ENCODE assay signal across 8 mouse cellular contexts in the genomic region with DNA sequence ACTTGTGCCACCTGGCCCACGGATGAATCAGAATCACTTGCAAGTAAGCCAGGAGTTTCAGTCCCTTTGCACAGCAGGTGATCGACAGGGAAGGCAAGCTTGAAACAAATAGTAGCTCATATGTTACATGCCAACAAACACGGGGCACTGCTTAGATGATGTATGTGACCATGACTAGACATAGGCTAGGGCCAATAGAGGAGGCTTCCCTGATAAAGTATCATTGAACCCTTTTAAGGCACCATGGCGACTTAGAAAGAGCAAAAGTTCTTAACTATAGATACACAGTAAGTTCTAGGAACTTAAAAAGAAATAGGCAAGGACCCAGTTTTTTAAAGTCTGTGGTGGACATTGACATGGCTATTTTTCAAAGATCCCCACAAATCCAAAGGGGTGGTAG. TPM values are rescaled to one million over a fixed set of nuclear protein-coding genes. Genes with fewer than 3 reads are reported as not detected.
DNase-seq lines count a peak whose midpoint lies in the region; ATAC-seq lines count a peak whose summit lies in the region.

Gene Fbn1 (minus strand): TSS at position 101 of the 400 bp plus-strand sequence.

- H3K9me3 ChIP-seq in limb, embryonic 11.5 days (ENCODE audit: control insufficient read depth, low read length): no peaks in the 10 kb centered on the region

- H3K27me3 ChIP-seq in limb, embryonic 11.5 days (ENCODE audit: control insufficient read depth, insufficient read depth, low read length): peaks cover 11% of the 10 kb centered on the region

- peak within 1 kb of the TSS; percentile 62 for H3K4me3 ChIP-seq in limb, embryonic 11.5 days (ENCODE audit: low read depth, low read length)

- no peak for ATAC-seq in limb, embryonic 11.5 days (ENCODE audit: insufficient number of reproducible peaks, low FRiP score, low TSS enrichment, low read depth)
- no peak for ATAC-seq in cerebellum, adult (ENCODE audit: insufficient number of reproducible peaks, low FRiP score, low TSS enrichment)
- ATAC-seq in CD4-positive, CD25-positive, alpha-beta regulatory T cell, adult 4 months: no peak

- peak within 1 kb of the TSS; percentile 77 for H3K9ac ChIP-seq in limb, embryonic 11.5 days (ENCODE audit: low read length)

- no peaks in the 10 kb centered on the region for H3K36me3 ChIP-seq in limb, embryonic 11.5 days (ENCODE audit: control insufficient read depth, insufficient read depth, low read length)

- peak within 1 kb of the TSS; percentile 97 for H3K4me2 ChIP-seq in limb, embryonic 11.5 days (ENCODE audit: low read depth, severe bottlenecking)

- H3K27ac ChIP-seq in limb, embryonic 11.5 days (replicated peaks; ENCODE audit: low read depth, low read length): no peak within 1 kb of the TSS

- H3K4me1 ChIP-seq in limb, embryonic 11.5 days (ENCODE audit: control insufficient read depth, insufficient read depth, low read length): peaks cover 6% of the 10 kb centered on the region; the same call in 1 of the 2 replicates

- 87% methylated on average over 4 of the region's 4 CpGs for WGBS in limb, embryonic 11.5 days

- no peak for DNase-seq in urinary bladder, adult 2 months (ENCODE audit: low spot score)
- no peak for DNase-seq in urinary bladder, adult 18-20 months (ENCODE audit: low spot score in 2 of 2)
- no peak for DNase-seq in gastrocnemius, postnatal 4 days (ENCODE audit: low spot score in 2 of 2)
- DNase-seq in limb, embryonic 11.5 days (ENCODE audit: low spot score): no peak
- no peak for DNase-seq in cerebellum, adult 9-10 months
- DNase-seq in right cerebral cortex, postnatal 36 days (ENCODE audit: low spot score in 2 of 2): no peak

RNA-seq across cellular contexts. Expression of gene Fbn1, which starts in this region (rescaled TPM):
- polyA plus RNA-seq in urinary bladder, adult 2 months (2012; rRNA removed): 16.1 and 26.8 TPM in 2 replicates
- total RNA-seq in gastrocnemius, postnatal 4 days (2021): 100 to 1,000 TPM; 389 to 440 TPM
- polyA plus RNA-seq in limb, embryonic 11.5 days (2014; fragmentation: Nextera tagmentation; extraction: Ambion mirVana): 7.8 and 8.1 TPM in 2 replicates
- polyA plus RNA-seq in CD4-positive, CD25-positive, alpha-beta regulatory T cell, adult 4 months (2017; shearing (Covaris generic)): not detected
